Mouse (Mus musculus) kidney, postnatal 0 days (tissue): ENCODE data around the gene Tox3. TPM values are rescaled to one million over a fixed set of nuclear protein-coding genes. Genes with fewer than 3 reads are reported as not detected.
A peak's percentile ranks its signal among the peaks of the same experiment; 100 is the strongest.

Experiments used
- ATAC-seq: fragments of 200-750 bp; cut with Nextera tagmentation; replicated peaks from 2 replicates; pipeline ENCODE4 v1.8.0; 2017; ENCODE audit warnings: low read depth, moderate number of reproducible peaks, moderate TSS enrichment, moderate library complexity; ENCODE audit not compliant: low FRiP score
- DNase-seq: peaks from one replicate; pipeline ENCODE4 v3.0.0-alpha.2; 2016; ENCODE audit warnings: low spot score
- H3K27ac ChIP-seq: fragments of 300-500 bp; sonication (generic); 2 replicates; pipeline ENCODE4 v1.5.1; 2014; ENCODE audit warnings: mild to moderate bottlenecking
- H3K27me3 ChIP-seq: fragments of 300-500 bp; sonication (generic); 2 replicates; pipeline ENCODE4 v1.6.1; 2014; ENCODE audit warnings: low read length, mixed read lengths; ENCODE audit not compliant: insufficient read depth
- H3K36me3 ChIP-seq: fragments of 300-500 bp; sonication (generic); 2 replicates; pipeline ENCODE4 v1.6.1; 2014; ENCODE audit warnings: low read length, mixed read lengths; ENCODE audit not compliant: insufficient read depth
- H3K4me1 ChIP-seq: fragments of 300-500 bp; sonication (generic); replicated peaks from 2 replicates; pipeline ENCODE4 v1.6.1; 2014; ENCODE audit warnings: antibody characterized with exemption, low read length, mixed read lengths; ENCODE audit not compliant: insufficient read depth
- H3K4me2 ChIP-seq: fragments of 300-500 bp; sonication (generic); 2 replicates; pipeline ENCODE4 v1.6.1; 2014; ENCODE audit warnings: mild to moderate bottlenecking, low read length, moderate library complexity, mixed read lengths
- H3K4me3 ChIP-seq: fragments of 300-500 bp; sonication (generic); replicated peaks from 2 replicates; pipeline ENCODE4 v1.5.1; 2014; ENCODE audit warnings: low read depth, low read length
- H3K9ac ChIP-seq: fragments of 300-500 bp; sonication (generic); 2 replicates; pipeline ENCODE4 v1.6.1; 2014; ENCODE audit warnings: low read depth, low read length
- H3K9me3 ChIP-seq: fragments of 300-500 bp; sonication (generic); replicated peaks from 2 replicates; pipeline ENCODE4 v1.6.1; 2016; ENCODE audit warnings: low read length, inconsistent platforms, mixed read lengths
- CTCF ChIP-seq: IDR thresholded peaks from 2 replicates; pipeline ENCODE4 v1.5.1; 2016; ENCODE audit warnings: antibody characterized with exemption, low read depth, mild to moderate bottlenecking, moderate library complexity
- WGBS: fragments of 180-500 bp; shearing (Covaris S2); extraction: QIAGEN DNeasy Blood & Tissue Kit; methylation state at CpG from one replicate; pipeline ENCODE4 v1.1.7; 2014; 5-methylcytosine and 5-hydroxymethylcytosine counted together
- polyA plus RNA-seq: library from polyadenylated mRNA; unstranded; fragments of >200 nt; fragmentation: Nextera tagmentation; extraction: Ambion mirVana; gene quantifications from 2 replicates; pipeline ENCODE4 v1.2.1, GENCODE M21; 2015

The Tox3 gene
- polyA plus RNA-seq, 1 experiment from 2014 or later, result 20.7 TPM

DNA sequence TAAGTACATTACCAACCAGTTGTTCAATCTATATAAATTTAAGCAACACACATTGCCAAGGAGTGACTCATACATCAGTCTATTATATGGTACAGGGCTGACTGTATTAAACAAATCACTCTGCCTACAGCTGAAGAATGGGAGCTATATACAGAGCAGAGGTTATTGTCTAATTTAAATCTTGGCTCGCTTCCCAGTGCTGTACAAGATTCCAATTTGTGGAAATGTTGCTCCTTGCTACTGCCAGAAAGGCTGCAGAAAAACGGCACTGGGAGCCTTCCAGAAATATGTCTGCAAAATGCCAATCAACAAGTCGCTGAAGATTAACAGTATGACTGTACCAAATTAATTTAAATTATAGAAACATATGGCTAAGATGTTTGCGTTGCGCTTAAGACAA lies 45.9 kb downstream of the Tox3 start:
- H3K9me3 ChIP-seq, result peaks cover 3% of the 10 kb centered on the region; the same call in 1 of the 2 replicates
- 36% methylated on average over 5 of the region's 5 CpGs for WGBS
- H3K4me1 ChIP-seq, result peaks cover 3% of the 10 kb centered on the region; the same call in 1 of the 2 replicates
- no peak overlapping the region for H3K4me3 ChIP-seq
- no peak overlapping the region for H3K4me2 ChIP-seq
- DNase-seq (peak; percentile 80), ATAC-seq (no peak)
- no peaks in the 10 kb centered on the region for H3K27me3 ChIP-seq
- no peak for TF ChIP-seq CTCF
- H3K36me3 ChIP-seq, result 0 out of 2 replicates have a peak, but pooled peaks cover 3% of the 10 kb centered on the region
- H3K27ac ChIP-seq, result no peak overlapping the region
- H3K9ac ChIP-seq, result no peak overlapping the region

GRCm38 (mm10) chr8:90301543-90301942 lies 46.6 kb downstream of the Tox3 start:
- no peak overlapping the region for H3K4me2 ChIP-seq
- ATAC-seq (no peak), DNase-seq (no peak)
- no peak overlapping the region for H3K4me3 ChIP-seq
- H3K4me1 ChIP-seq, result peaks cover 3% of the 10 kb centered on the region; the same call in 1 of the 2 replicates
- no peaks in the 10 kb centered on the region for H3K27me3 ChIP-seq
- WGBS, result 57% methylated on average over 5 of the region's 5 CpGs
- H3K36me3 ChIP-seq, result no peaks in the 10 kb centered on the region
- H3K9ac ChIP-seq, result no peak overlapping the region
- peaks cover under 1% of the 10 kb centered on the region; the same call in 1 of the 2 replicates for H3K9me3 ChIP-seq
- TF ChIP-seq CTCF, result no peak
- no peak overlapping the region for H3K27ac ChIP-seq

DNA sequence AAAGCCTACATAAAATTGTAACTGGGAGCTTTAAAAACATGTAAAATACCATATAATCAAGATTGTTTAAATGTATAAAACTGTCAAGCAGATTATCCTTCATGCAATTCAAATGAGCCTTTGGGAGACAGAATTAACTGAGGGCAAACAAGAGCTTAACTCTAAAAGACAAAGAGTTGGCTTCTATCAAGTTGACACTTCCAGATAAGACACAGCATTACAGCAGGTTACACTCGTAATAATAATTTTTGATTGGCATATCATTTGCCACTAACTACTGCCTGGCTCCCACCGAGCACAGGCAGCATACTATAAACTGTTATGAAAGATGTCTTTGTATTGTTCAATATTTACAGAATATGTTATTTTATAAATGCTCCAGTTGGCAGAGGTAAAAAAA lies 47.2 kb downstream of the Tox3 start:
- H3K36me3 ChIP-seq, result no peaks in the 10 kb centered on the region
- no peak overlapping the region for H3K4me2 ChIP-seq
- no peaks in the 10 kb centered on the region for H3K9me3 ChIP-seq
- H3K9ac ChIP-seq, result no peak overlapping the region
- H3K27ac ChIP-seq, result no peak overlapping the region
- H3K4me1 ChIP-seq, result peaks cover 3% of the 10 kb centered on the region; the same call in 1 of the 2 replicates
- 63% methylated on average over 2 of the region's 2 CpGs for WGBS
- H3K27me3 ChIP-seq, result no peaks in the 10 kb centered on the region
- ATAC-seq (no peak), DNase-seq (no peak)
- TF ChIP-seq CTCF, result no peak
- H3K4me3 ChIP-seq, result no peak overlapping the region

DNA sequence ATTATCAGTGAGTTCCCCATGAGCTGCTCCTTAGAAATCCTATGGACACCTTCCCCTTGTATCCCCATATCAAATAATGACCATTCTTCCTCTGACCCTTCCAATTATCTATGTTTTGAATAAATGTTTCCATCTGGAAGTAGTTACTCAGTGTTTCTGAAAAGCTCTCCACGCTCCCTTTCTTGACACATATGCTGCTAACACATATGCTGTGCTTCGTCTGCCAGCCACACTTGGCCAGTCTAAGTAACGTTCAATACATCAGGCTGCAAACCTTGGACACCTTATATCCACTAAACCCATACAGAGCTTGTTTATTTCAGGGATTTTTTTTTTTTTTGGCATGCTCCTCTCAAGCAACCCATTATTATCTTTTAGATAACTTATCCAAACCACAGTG lies 54.1 kb downstream of the Tox3 start:
- H3K9me3 ChIP-seq, result no peaks in the 10 kb centered on the region
- H3K9ac ChIP-seq, result no peak overlapping the region
- H3K27me3 ChIP-seq, result no peaks in the 10 kb centered on the region
- TF ChIP-seq CTCF, result no peak
- no peak overlapping the region for H3K4me2 ChIP-seq
- no peaks in the 10 kb centered on the region for H3K4me1 ChIP-seq
- no peak overlapping the region for H3K4me3 ChIP-seq
- DNase-seq, result no peak
- no peak overlapping the region for H3K27ac ChIP-seq
- ATAC-seq, result no peak
- WGBS, result 94% methylated on average over 3 of the region's 3 CpGs
- no peaks in the 10 kb centered on the region for H3K36me3 ChIP-seq

DNA sequence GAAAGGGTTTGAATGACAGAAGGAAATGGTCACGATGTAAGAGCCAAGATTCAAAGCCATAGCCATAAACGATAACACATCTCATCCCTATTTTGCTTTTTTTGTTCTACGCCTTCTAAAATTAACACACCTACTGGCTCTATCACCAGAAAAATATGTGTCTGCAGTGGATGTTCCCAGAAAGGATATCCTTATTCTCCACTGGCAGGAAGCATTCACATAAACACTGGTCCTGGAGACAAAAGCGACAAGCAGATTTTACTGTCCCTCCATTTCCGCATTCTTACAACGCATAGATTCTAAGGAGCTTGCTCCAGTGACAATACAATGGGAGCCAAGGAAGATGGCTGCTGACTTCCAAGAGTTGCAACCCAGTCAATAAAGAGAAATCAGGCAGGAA lies 57.3 kb downstream of the Tox3 start:
- no peak for TF ChIP-seq CTCF
- no peaks in the 10 kb centered on the region for H3K4me1 ChIP-seq
- ATAC-seq, result no peak
- H3K4me2 ChIP-seq, result no peak overlapping the region
- H3K9me3 ChIP-seq, result no peaks in the 10 kb centered on the region
- H3K9ac ChIP-seq, result no peak overlapping the region
- H3K27me3 ChIP-seq, result no peaks in the 10 kb centered on the region
- H3K27ac ChIP-seq, result no peak overlapping the region
- no peak for DNase-seq
- H3K4me3 ChIP-seq, result no peak overlapping the region
- no peaks in the 10 kb centered on the region for H3K36me3 ChIP-seq
- WGBS, result 82% methylated on average over 6 of the region's 6 CpGs

GRCm38 (mm10) chr8:90276722-90277121 lies 71.4 kb downstream of the Tox3 start:
- peak; percentile 18; the same call in 1 of the 2 replicates for TF ChIP-seq CTCF
- no peaks in the 10 kb centered on the region for H3K27me3 ChIP-seq
- DNase-seq (no peak), ATAC-seq (no peak)
- H3K27ac ChIP-seq, result no peak overlapping the region
- H3K4me2 ChIP-seq, result no peak overlapping the region
- no peaks in the 10 kb centered on the region for H3K36me3 ChIP-seq
- no peaks in the 10 kb centered on the region for H3K9me3 ChIP-seq
- 60% methylated on average over 9 of the region's 9 CpGs for WGBS
- H3K9ac ChIP-seq, result no peak overlapping the region
- no peak overlapping the region for H3K4me3 ChIP-seq
- H3K4me1 ChIP-seq, result no peaks in the 10 kb centered on the region

DNA sequence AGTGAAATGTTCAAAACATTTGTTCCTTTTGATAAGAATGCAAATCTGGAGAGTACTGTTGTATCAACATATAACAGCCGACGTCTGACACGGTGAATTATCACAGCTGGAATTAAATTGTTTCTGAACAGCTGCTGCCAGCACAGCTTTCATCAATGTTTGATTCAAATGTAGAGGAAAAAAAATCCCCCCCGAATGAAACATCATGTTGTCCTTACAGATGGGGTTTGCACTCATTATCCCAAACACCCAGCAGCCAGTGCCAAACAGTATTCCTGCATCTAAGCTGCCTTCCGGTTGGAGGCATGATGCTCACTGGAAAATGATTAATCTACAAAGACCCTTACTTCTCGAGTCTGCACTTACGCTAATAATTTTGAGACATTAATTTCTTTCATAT lies 75.0 kb downstream of the Tox3 start:
- no peak for TF ChIP-seq CTCF
- ATAC-seq (no peak), DNase-seq (peak; percentile 36)
- Histone ChIP-seq H3K9ac (no peak overlapping the region), H3K4me3 (no peak overlapping the region), H3K27ac (no peak overlapping the region), H3K27me3 (no peaks in the 10 kb centered on the region), H3K4me2 (no peak overlapping the region), H3K4me1 (no peaks in the 10 kb centered on the region), H3K9me3 (no peaks in the 10 kb centered on the region), H3K36me3 (no peaks in the 10 kb centered on the region)
- WGBS, result 65% methylated on average over 7 of the region's 7 CpGs
